ENCODE assay signal across 7 mouse cellular contexts in genomic region chr11:87109519-87110171, GRCm38 (mm10). TPM values are rescaled to one million over a fixed set of nuclear protein-coding genes. Genes with fewer than 3 reads are reported as not detected.
DNase-seq lines count a peak whose midpoint lies in the region; ATAC-seq lines count a peak whose summit lies in the region.

No protein-coding gene starts in this region.

- 0 out of 2 replicates have a peak, but pooled peaks cover 5% of the 10 kb centered on the region for H3K4me1 ChIP-seq in limb, embryonic 11.5 days (ENCODE audit: control insufficient read depth, insufficient read depth, low read length)
- peaks cover 21% of the 10 kb centered on the region for H3K4me1 ChIP-seq in midbrain, embryonic 16.5 days (ENCODE audit: control insufficient read depth, insufficient read depth, low read length)

- under 1% methylated on average over 42 of the region's 42 CpGs for WGBS in limb, embryonic 11.5 days
- 1% methylated on average over 39 of the region's 42 CpGs for WGBS in midbrain, embryonic 16.5 days

- no peaks in the 10 kb centered on the region for H3K27me3 ChIP-seq in limb, embryonic 11.5 days (ENCODE audit: control insufficient read depth, insufficient read depth, low read length)
- H3K27me3 ChIP-seq in midbrain, embryonic 16.5 days (ENCODE audit: control insufficient read depth, insufficient read depth, low read depth, low read length) = no peaks in the 10 kb centered on the region

- peak overlapping the region; percentile 96 for H3K27ac ChIP-seq in limb, embryonic 11.5 days (replicated peaks; ENCODE audit: low read depth, low read length)
- peak overlapping the region; percentile 95 for H3K27ac ChIP-seq in midbrain, embryonic 16.5 days (ENCODE audit: low read length)

- peaks cover 7% of the 10 kb centered on the region; the same call in 1 of the 2 replicates for H3K36me3 ChIP-seq in limb, embryonic 11.5 days (ENCODE audit: control insufficient read depth, insufficient read depth, low read length)
- H3K36me3 ChIP-seq in midbrain, embryonic 16.5 days (ENCODE audit: control insufficient read depth, insufficient read depth, low read length) = 0 out of 2 replicates have a peak, but pooled peaks cover 2% of the 10 kb centered on the region

- DNase-seq in right cerebral cortex, postnatal 10 days (ENCODE audit: low spot score in 2 of 2) = peak; percentile 31 to 36
- DNase-seq in right cerebral cortex, postnatal 4 days = no peak
- DNase-seq in brain, adult 2 months (ENCODE audit: low read depth, low spot score) = peak; percentile 27
- peak; percentile 36 for DNase-seq in forelimb bud, embryonic 11.5 days (ENCODE audit: low read depth, low spot score)
- peak; percentile 75 for DNase-seq in limb, embryonic 11.5 days (ENCODE audit: low spot score)
- peak; percentile 8 for DNase-seq in urinary bladder, postnatal 14 days (ENCODE audit: low spot score)

- no peak for ATAC-seq in limb, embryonic 11.5 days (ENCODE audit: insufficient number of reproducible peaks, low FRiP score, low TSS enrichment, low read depth)
- ATAC-seq in midbrain, embryonic 16.5 days = no peak

- peak overlapping the region; percentile 98 for H3K4me3 ChIP-seq in limb, embryonic 11.5 days (ENCODE audit: low read depth, low read length)
- peak overlapping the region; percentile 57 for H3K4me3 ChIP-seq in midbrain, embryonic 16.5 days (ENCODE audit: low read depth, low read length)

- no peaks in the 10 kb centered on the region for H3K9me3 ChIP-seq in limb, embryonic 11.5 days (ENCODE audit: control insufficient read depth, low read length)
- H3K9me3 ChIP-seq in midbrain, embryonic 16.5 days (replicated peaks; ENCODE audit: control insufficient read depth, low read length, poor library complexity, severe bottlenecking) = no peaks in the 10 kb centered on the region

- peak overlapping the region; percentile 43 for H3K4me2 ChIP-seq in limb, embryonic 11.5 days (ENCODE audit: low read depth, severe bottlenecking)
- peak overlapping the region; percentile 76 for H3K4me2 ChIP-seq in midbrain, embryonic 16.5 days (ENCODE audit: low read length)

- peak overlapping the region; percentile 100 for H3K9ac ChIP-seq in limb, embryonic 11.5 days (ENCODE audit: low read length)
- peak overlapping the region; percentile 70 for H3K9ac ChIP-seq in midbrain, embryonic 16.5 days (ENCODE audit: low read depth, low read length)

RNA-seq across cellular contexts. Expression of gene Ska2, which starts 0.6 kb away (rescaled TPM):
- 120 and 123 TPM in 2 replicates for polyA plus RNA-seq in limb, embryonic 11.5 days (2014; fragmentation: Nextera tagmentation; extraction: Ambion mirVana)
- 42.4 and 46.9 TPM in 2 replicates for polyA plus RNA-seq in midbrain, embryonic 16.5 days (2015; fragmentation: Nextera tagmentation; extraction: Ambion mirVana)

RNA-seq across cellular contexts. Expression of gene Prr11, which starts 1.1 kb away (rescaled TPM):
- 18.9 and 21.0 TPM in 2 replicates for polyA plus RNA-seq in limb, embryonic 11.5 days (2014; fragmentation: Nextera tagmentation; extraction: Ambion mirVana)
- polyA plus RNA-seq in midbrain, embryonic 16.5 days (2015; fragmentation: Nextera tagmentation; extraction: Ambion mirVana) = 1.5 and 1.7 TPM in 2 replicates

RNA-seq across cellular contexts. Expression of gene Trim37, which starts 17.2 kb away (rescaled TPM):
- 39.1 and 39.5 TPM in 2 replicates for polyA plus RNA-seq in limb, embryonic 11.5 days (2014; fragmentation: Nextera tagmentation; extraction: Ambion mirVana)
- 89.6 and 93.4 TPM in 2 replicates for polyA plus RNA-seq in midbrain, embryonic 16.5 days (2015; fragmentation: Nextera tagmentation; extraction: Ambion mirVana)

RNA-seq across cellular contexts. Expression of gene Smg8, which starts 23.1 kb away (rescaled TPM):
- polyA plus RNA-seq in limb, embryonic 11.5 days (2014; fragmentation: Nextera tagmentation; extraction: Ambion mirVana) = 33.4 and 35.2 TPM in 2 replicates
- polyA plus RNA-seq in midbrain, embryonic 16.5 days (2015; fragmentation: Nextera tagmentation; extraction: Ambion mirVana) = 22.3 and 23.1 TPM in 2 replicates

RNA-seq across cellular contexts. Expression of gene Gdpd1, which starts 35.8 kb away (rescaled TPM):
- 25.6 and 27.1 TPM in 2 replicates for polyA plus RNA-seq in limb, embryonic 11.5 days (2014; fragmentation: Nextera tagmentation; extraction: Ambion mirVana)
- polyA plus RNA-seq in midbrain, embryonic 16.5 days (2015; fragmentation: Nextera tagmentation; extraction: Ambion mirVana) = 177 and 178 TPM in 2 replicates
